Mouse (Mus musculus) limb, embryonic 12.5 days (tissue): Measurements from ENCODE around the gene Clhc1. TPM values are rescaled to one million over a fixed set of nuclear protein-coding genes. Genes with fewer than 3 reads are reported as not detected.
A peak's percentile ranks its signal among the peaks of the same experiment; 100 is the strongest.
"Not testable (repeated sequence)": the region's sequence is repeated elsewhere in the genome, so short reads cannot be mapped to it uniquely, and the experiment has no call there.

Source experiments
- ATAC-seq: fragments of 200-750 bp; cut with Nextera tagmentation; 2 replicates; pipeline ENCODE4 v1.8.0; 2017; ENCODE audit warnings: low read depth, moderate TSS enrichment; ENCODE audit not compliant: insufficient number of reproducible peaks, insufficient read depth, low FRiP score, low TSS enrichment
- H3K27ac ChIP-seq: fragments of 300-500 bp; sonication (generic); 2 replicates; pipeline ENCODE4 v1.5.1; 2016; ENCODE audit warnings: mild to moderate bottlenecking, moderate library complexity
- H3K27me3 ChIP-seq: fragments of 300-500 bp; sonication (generic); 2 replicates; pipeline ENCODE4 v1.6.1; 2016; ENCODE audit warnings: mild to moderate bottlenecking, moderate library complexity
- H3K36me3 ChIP-seq: fragments of 300-500 bp; sonication (generic); 2 replicates; pipeline ENCODE4 v1.6.1; 2016; ENCODE audit warnings: mild to moderate bottlenecking, moderate library complexity
- H3K4me1 ChIP-seq: fragments of 300-500 bp; sonication (generic); replicated peaks from 2 replicates; pipeline ENCODE4 v1.6.1; 2016
- H3K4me2 ChIP-seq: fragments of 300-500 bp; sonication (generic); 2 replicates; pipeline ENCODE4 v1.6.1; 2016; ENCODE audit warnings: mild to moderate bottlenecking, moderate library complexity
- H3K4me3 ChIP-seq: fragments of 300-500 bp; sonication (generic); replicated peaks from 2 replicates; pipeline ENCODE4 v1.5.1; 2016; ENCODE audit warnings: mild to moderate bottlenecking
- H3K9ac ChIP-seq: fragments of 300-500 bp; sonication (generic); replicated peaks from 2 replicates; pipeline ENCODE4 v1.6.1; 2016; ENCODE audit warnings: mild to moderate bottlenecking, moderate library complexity
- H3K9me3 ChIP-seq: fragments of 300-500 bp; sonication (generic); 2 replicates; pipeline ENCODE4 v1.6.1; 2016; ENCODE audit warnings: mild to moderate bottlenecking, moderate library complexity
- WGBS: fragments of 180-500 bp; shearing (Covaris S2); methylation state at CpG from one replicate; pipeline ENCODE4 v1.1.7; 2016; 5-methylcytosine and 5-hydroxymethylcytosine counted together
- polyA plus RNA-seq: library from polyadenylated mRNA; unstranded; fragments of >200 nt; fragmentation: Nextera tagmentation; extraction: Ambion mirVana; gene quantifications from 2 replicates; pipeline ENCODE4 v1.2.1, GENCODE M21; 2016

The Clhc1 gene
- polyA plus RNA-seq, 1 experiment from 2014 or later = 0.31 TPM

DNA sequence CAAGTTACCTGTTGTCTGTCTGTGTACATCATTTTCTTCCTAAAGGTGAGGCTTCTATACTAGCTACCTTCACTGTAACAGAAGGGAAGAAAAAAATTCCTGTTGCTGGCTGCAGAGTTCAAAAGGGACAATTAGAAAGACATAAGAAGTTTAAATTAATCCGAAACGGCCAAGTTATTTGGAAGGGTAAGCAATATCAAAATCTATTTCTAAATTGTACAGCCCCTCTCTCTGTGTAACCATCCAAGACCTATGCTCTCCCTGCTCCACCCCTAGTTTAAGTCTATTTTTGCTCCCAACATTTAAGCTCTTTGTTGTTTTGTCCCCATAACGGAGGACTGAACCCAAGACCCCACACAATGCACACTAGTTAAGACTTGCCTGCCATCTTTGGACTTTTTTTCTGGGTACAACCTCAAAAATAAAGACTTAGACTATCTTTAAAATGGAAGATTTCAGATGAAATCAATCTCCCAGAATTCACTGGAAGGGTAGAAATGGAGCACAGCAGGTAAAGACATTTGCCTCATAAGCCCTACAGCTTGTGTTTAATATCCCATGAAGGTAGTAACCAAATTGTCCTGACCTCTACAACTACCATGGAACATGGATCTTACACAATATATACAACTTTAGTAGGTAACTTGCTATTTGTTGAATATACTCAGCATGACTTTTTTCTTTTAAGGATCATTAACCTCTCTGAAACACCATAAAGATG lies 3.4 kb upstream of the Clhc1 start:
- Histone ChIP-seq H3K9ac (no peak overlapping the region), H3K4me2 (no peak overlapping the region), H3K27ac (no peak overlapping the region), H3K9me3 (no peaks in the 10 kb centered on the region), H3K4me3 (no peak overlapping the region), H3K36me3 (peaks cover 55% of the 10 kb centered on the region), H3K27me3 (no peaks in the 10 kb centered on the region), H3K4me1 (peaks cover 12% of the 10 kb centered on the region)
- WGBS = 92% methylated on average over 3 of the region's 3 CpGs
- no peak for ATAC-seq

- H3K4me2 ChIP-seq, H3K9me3 ChIP-seq, H3K9ac ChIP-seq, H3K4me3 ChIP-seq, ATAC-seq, H3K27ac ChIP-seq, H3K27me3 ChIP-seq: not testable (repeated sequence)
- peaks cover 12% of the 10 kb centered on the region for H3K4me1 ChIP-seq
- WGBS = 81% methylated on average over 4 of the region's 4 CpGs
- H3K36me3 ChIP-seq = peaks cover 53% of the 10 kb centered on the region
Observed at GRCm38 (mm10) chr11:29545150-29545752, 2.5 kb upstream of the Clhc1 start.

GRCm38 (mm10) chr11:29546297-29546696 lies 1.5 kb upstream of the Clhc1 start:
- 95% methylated on average over 2 of the region's 2 CpGs for WGBS
- Histone ChIP-seq H3K4me3 (peak overlapping the region; percentile 71), H3K4me2 (peak overlapping the region; percentile 69), H3K4me1 (peaks cover 12% of the 10 kb centered on the region), H3K36me3 (peaks cover 45% of the 10 kb centered on the region)
- not testable (repeated sequence) for ATAC-seq, H3K27me3 ChIP-seq, H3K9ac ChIP-seq, H3K9me3 ChIP-seq, H3K27ac ChIP-seq

DNA sequence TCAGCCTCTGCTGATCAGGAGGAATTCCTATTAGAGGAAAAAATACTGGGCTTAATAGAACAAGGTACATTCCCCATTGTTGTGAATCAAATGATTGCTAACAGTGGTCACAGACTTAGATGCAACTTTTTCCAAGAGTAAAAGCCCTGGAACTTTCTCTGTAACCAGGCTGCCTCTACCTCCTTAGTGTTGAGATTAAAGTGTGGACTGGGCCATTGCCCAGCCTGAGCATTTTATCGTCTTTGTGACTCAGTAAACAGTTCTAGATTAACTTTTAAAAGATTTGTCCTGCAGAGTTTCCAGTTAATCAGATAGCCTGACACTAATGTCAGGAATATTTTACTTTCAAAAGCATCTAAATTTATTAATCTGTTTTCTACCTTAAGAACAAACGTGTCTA lies 988 bp upstream of the Clhc1 start:
- 24% methylated on average over 2 of the region's 2 CpGs for WGBS
- Histone ChIP-seq H3K9ac (peak overlapping the region; percentile 91), H3K27ac (peak overlapping the region; percentile 85; the same call in 1 of the 2 replicates), H3K4me2 (peak overlapping the region; percentile 69), H3K36me3 (peaks cover 41% of the 10 kb centered on the region), H3K27me3 (no peaks in the 10 kb centered on the region), H3K4me1 (peaks cover 12% of the 10 kb centered on the region), H3K9me3 (no peaks in the 10 kb centered on the region), H3K4me3 (peak overlapping the region; percentile 71)
- no peak for ATAC-seq

GRCm38 (mm10) chr11:29547249-29547751 lies 450 bp upstream of the Clhc1 start:
- peak overlapping the region; percentile 85 for H3K27ac ChIP-seq
- ATAC-seq = no peak
- peaks cover 12% of the 10 kb centered on the region for H3K4me1 ChIP-seq
- H3K9me3 ChIP-seq = no peaks in the 10 kb centered on the region
- no peaks in the 10 kb centered on the region for H3K27me3 ChIP-seq
- WGBS = under 1% methylated on average over 27 of the region's 27 CpGs
- H3K4me2 ChIP-seq = peak overlapping the region; percentile 69
- H3K36me3 ChIP-seq = peaks cover 38% of the 10 kb centered on the region
- H3K4me3 ChIP-seq = peak overlapping the region; percentile 71
- peak overlapping the region; percentile 91 for H3K9ac ChIP-seq

DNA sequence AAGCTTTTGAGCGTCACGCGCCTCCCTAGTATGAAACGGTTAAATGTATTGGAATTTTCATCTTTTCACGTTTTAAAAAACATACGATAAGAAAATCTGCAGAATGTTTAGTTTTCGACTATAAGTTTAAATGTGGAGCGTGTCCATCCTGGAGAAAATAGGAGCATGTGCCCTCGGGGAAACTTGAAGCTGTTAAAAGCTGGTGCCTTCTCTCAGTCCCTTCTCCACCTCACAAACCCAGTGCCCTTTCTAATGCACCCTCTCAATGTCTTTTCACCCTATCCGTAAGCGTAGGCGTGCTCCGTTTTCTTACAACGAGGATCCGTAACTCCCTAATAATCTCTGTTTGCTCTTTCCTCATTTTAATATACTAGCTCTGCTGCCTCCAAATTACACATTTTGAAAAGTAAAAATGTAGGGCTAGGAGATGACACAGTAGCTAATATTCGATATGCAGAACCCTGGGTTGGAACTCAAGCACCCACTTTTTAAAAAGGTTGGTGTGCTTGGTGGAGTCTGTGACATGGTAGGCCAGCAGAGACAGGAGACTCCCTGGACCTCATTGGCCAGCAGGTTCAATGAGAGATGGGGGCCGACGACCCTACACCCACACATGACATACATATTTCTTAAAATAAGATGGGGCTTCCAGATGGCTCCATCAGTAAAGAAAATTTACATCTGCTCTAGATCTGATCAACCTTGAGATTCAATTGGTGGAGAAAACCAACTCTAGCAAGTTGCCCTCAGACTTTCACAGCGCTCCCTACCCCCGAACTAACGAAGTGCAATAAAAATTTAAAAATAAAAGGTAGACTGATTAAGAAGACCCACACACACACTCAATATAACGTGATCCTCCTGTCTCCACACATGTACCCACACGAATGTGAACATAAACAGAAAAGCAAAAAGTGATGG lies 1.0 kb downstream of the Clhc1 start:
- Histone ChIP-seq H3K27me3 (no peaks in the 10 kb centered on the region), H3K36me3 (peaks cover 31% of the 10 kb centered on the region), H3K9me3 (no peaks in the 10 kb centered on the region), H3K4me3 (peak overlapping the region; percentile 71), H3K4me2 (peak overlapping the region; percentile 69), H3K27ac (peak overlapping the region; percentile 45), H3K4me1 (peaks cover 12% of the 10 kb centered on the region), H3K9ac (peak overlapping the region; percentile 91)
- ATAC-seq = no peak
- 26% methylated on average over 23 of the region's 23 CpGs for WGBS

GRCm38 (mm10) chr11:29549425-29549778 lies 1.7 kb downstream of the Clhc1 start:
- no peak for ATAC-seq
- H3K4me2 ChIP-seq = no peak overlapping the region
- peaks cover 12% of the 10 kb centered on the region for H3K4me1 ChIP-seq
- no peak overlapping the region for H3K4me3 ChIP-seq
- H3K9ac ChIP-seq = no peak overlapping the region
- 98% methylated on average over 1 of the region's 1 CpGs for WGBS
- H3K9me3 ChIP-seq = no peaks in the 10 kb centered on the region
- H3K27me3 ChIP-seq = no peaks in the 10 kb centered on the region
- H3K36me3 ChIP-seq = peaks cover 24% of the 10 kb centered on the region
- H3K27ac ChIP-seq = no peak overlapping the region

DNA sequence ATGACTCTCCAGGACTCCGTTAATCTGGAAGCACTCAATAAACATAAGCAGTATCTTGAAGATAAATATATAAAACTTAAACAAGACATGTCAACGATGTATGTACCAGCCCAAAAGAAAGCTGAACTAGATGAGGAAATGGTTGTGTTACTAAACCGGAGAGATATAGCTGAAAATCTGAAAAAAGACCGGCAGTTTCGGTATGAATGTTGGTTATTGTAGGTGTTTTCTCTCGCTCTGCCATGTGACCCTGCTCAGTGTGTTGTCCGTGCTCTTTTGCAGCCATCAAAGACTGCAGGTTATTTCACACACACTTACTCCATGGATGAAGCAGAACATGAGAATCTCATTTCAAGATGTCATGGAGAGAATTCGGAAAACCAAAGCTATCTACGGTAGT lies 12.7 kb downstream of the Clhc1 start:
- no peak for ATAC-seq
- Histone ChIP-seq H3K27me3 (no peaks in the 10 kb centered on the region), H3K4me2 (no peak overlapping the region), H3K9me3 (0 out of 2 replicates have a peak, but pooled peaks cover 3% of the 10 kb centered on the region), H3K4me3 (no peak overlapping the region), H3K4me1 (no peaks in the 10 kb centered on the region), H3K36me3 (no peaks in the 10 kb centered on the region), H3K27ac (no peak overlapping the region), H3K9ac (no peak overlapping the region)
- WGBS = 90% methylated on average over 9 of the region's 9 CpGs

GRCm38 (mm10) chr11:29560990-29561389 lies 13.2 kb downstream of the Clhc1 start:
- Histone ChIP-seq H3K9ac (no peak overlapping the region), H3K4me2 (no peak overlapping the region), H3K27ac (no peak overlapping the region), H3K27me3 (no peaks in the 10 kb centered on the region), H3K36me3 (no peaks in the 10 kb centered on the region), H3K4me3 (no peak overlapping the region), H3K9me3 (0 out of 2 replicates have a peak, but pooled peaks cover 3% of the 10 kb centered on the region), H3K4me1 (no peaks in the 10 kb centered on the region)
- 83% methylated on average over 3 of the region's 3 CpGs for WGBS
- ATAC-seq = no peak

- Histone ChIP-seq H3K4me2 (no peak overlapping the region), H3K9ac (no peak overlapping the region), H3K9me3 (0 out of 2 replicates have a peak, but pooled peaks cover 3% of the 10 kb centered on the region), H3K27me3 (no peaks in the 10 kb centered on the region), H3K27ac (no peak overlapping the region), H3K4me1 (no peaks in the 10 kb centered on the region), H3K4me3 (no peak overlapping the region), H3K36me3 (no peaks in the 10 kb centered on the region)
- no peak for ATAC-seq
- WGBS = 81% methylated on average over 2 of the region's 2 CpGs
Observed at GRCm38 (mm10) chr11:29563406-29563805, 15.7 kb downstream of the Clhc1 start.

- WGBS = 65% methylated on average over 3 of the region's 3 CpGs
- no peak overlapping the region for H3K4me2 ChIP-seq
- no peaks in the 10 kb centered on the region for H3K4me1 ChIP-seq
- H3K27ac ChIP-seq = no peak overlapping the region
- no peaks in the 10 kb centered on the region for H3K27me3 ChIP-seq
- H3K4me3 ChIP-seq = no peak overlapping the region
- no peaks in the 10 kb centered on the region for H3K9me3 ChIP-seq
- no peaks in the 10 kb centered on the region for H3K36me3 ChIP-seq
- no peak overlapping the region for H3K9ac ChIP-seq
- no peak for ATAC-seq
Observed at GRCm38 (mm10) chr11:29571536-29571935, 23.8 kb downstream of the Clhc1 start.
